Mouse (Mus musculus) frontal cortex, postnatal 10 days (tissue): Measurements from ENCODE around the gene Stx8.

Experiments
- DNase-seq, 2 experiments: peaks; one replicate each; pipeline ENCODE4 v3.0.0; 2022; ENCODE audit warnings: low spot score in 2 of 2, mixed read lengths in 1 of 2

Stx8 gene

GRCm38 (mm10) chr11:68083562-68083961, 117.6 kb downstream of the Stx8 start:
- no peak for DNase-seq

GRCm38 (mm10) chr11:68086221-68086620, 120.2 kb downstream of the Stx8 start:
- DNase-seq = no peak

DNA sequence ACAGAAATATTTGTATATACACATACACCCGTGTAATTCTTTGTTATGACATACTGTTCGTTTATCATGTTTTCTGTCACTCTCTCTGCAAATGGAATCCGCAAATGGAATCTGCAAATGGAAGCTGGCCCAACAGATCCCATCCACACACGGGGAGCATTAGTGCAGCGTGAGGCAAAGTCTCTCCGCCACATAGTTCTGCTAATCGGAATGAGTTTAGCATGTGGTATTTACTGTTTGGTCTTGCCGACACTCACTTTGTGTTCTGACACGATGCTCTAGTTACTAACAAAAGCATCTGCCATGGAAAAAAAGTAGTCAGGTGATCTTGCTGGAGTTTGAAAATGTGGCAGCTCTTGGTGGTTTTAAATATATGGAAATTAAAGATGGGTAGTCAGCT, 123.4 kb downstream of the Stx8 start:
- no peak for DNase-seq

GRCm38 (mm10) chr11:68089885-68090592, 124.0 kb downstream of the Stx8 start:
- no peak for DNase-seq

GRCm38 (mm10) chr11:68091975-68092759, 126.2 kb downstream of the Stx8 start:
- no peak for DNase-seq

DNA sequence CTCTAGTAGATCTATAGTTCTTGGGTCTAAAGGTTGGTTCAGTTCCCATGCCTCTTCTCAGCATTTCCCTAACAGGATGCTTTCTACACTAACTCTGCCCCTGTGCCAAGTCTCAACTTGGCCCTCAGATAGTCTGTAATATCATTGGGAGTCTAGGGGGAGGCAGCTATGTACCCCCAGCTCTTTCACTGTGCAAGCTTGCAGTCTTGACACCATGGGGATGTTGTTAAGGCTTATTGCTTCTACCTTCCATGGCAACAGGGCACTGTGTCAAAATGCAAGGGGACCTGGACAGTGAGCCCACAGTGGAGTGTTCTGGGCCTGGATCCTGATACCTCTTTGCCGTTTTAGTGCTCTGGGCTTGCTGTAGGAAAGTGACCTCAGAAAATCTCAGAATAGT, 135.6 kb downstream of the Stx8 start:
- no peak for DNase-seq

- no peak for DNase-seq
Measured at GRCm38 (mm10) chr11:68103480-68103879, 137.5 kb downstream of the Stx8 start.

DNA sequence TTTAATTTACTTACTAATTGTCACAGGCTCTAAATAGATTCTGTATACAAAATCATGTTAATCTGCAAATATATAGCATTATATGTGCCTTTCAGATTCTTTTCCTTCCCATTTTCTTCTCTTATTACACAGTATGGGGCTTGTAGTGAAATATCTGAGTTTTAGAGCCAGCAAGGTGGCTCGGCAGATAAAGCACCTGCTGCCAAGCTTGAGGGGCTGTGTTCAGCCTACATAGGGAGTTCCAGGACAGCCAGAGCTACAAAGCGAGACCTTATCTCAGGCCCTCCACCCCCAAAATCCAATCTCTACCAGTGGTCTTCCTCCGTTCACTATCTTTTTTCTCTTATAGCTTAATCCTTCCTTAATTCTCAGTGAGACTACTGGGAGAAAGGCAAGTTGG, 140.1 kb downstream of the Stx8 start:
- no peak for DNase-seq

GRCm38 (mm10) chr11:68113454-68114100, 147.6 kb downstream of the Stx8 start:
- no peak for DNase-seq

DNA sequence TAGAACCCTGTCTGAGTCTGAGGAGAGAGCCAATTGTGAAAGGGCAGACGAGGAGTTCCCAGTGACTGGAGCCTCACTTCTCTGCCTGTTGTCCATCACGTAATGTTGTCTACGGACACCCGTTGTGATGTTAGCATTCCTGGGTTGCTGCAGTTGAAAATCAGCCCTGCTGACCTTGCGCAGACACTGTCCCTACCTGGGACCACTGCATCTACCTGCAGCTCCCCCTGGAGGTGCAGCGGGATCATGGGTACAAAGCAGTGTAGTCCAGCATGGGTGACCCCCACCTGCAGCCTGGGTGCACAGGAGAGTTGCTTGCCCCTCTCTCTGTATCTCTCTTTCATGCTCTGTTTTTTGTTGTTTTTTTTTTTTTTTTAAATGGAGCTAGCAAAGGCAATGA, 148.2 kb downstream of the Stx8 start:
- no peak for DNase-seq

GRCm38 (mm10) chr11:68116157-68116556, 150.2 kb downstream of the Stx8 start:
- DNase-seq = no peak

DNA sequence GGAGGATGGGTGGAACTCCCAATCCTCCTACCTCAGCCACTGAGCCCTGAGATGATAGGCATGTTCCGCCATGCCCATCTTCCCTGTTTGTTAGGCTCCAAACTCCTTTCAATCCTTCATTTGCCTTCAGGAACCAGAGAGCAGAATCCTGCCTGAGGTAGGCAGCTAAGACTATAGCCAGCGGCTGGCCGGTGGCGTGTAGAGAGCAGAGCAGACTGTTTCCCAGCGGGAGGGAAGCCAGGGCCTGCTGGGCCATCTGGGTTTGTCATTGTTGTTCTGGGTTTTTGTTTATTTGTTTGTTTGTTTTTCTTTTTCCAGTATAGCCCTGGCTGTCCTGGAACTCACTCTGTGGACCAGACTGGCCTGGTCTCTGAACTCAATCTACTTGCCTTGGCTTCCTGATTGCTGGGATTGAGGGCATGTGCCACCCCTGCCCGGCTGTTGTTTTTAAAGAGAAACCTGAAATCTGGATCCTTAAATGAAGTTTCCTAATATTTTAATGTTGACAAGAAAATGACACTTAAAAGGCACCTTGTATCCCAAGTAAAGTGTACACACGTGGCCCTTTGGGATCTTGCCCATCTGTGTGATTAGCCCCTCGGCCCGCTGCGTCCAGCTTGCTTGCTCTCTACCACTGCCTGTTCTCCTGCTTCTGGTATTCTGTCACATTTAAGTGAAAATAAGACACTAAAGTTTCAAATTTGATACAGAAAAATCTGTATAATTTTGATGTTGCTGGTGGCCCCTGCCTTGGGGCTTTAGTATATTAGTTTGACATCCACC, 152.1 kb downstream of the Stx8 start:
- DNase-seq = no peak

DNA sequence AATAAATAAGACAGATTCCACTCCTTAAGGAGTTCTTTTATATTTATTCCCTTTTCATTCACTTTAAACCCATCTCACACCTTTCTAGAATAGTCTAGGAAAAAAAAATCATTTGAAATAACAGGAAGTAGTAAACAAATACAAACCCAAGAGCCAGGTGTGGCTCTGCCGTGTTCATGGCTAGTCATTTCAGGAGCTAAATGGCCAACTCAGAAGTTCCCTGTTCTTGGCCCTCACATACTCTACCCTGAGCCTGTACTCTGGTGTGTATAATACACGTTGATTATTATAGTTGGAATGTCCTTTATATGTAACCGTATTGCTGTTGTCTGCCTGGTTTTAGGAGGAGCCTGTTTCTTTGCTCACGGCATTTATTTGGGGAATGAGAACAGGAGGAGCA, 152.7 kb downstream of the Stx8 start:
- DNase-seq = no peak

DNA sequence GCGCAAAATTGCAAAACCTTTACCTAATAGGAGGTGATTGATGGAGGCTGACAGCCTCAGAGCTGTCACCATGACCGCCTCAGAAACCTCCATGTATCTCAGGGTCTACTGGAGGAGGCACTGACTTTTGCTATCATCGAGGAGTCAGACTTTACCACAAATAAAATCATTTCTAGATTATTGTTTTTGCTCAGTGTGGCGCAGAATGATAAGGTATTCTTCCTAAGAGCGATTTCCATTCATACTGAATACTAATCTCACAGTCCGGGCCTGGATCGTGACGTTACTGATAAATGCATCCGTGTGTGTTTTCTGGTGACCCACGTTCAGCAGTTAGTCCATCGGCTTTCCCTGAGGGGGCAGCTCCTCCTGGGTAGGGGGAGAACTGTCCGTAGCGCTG, 153.1 kb downstream of the Stx8 start:
- DNase-seq = no peak

DNA sequence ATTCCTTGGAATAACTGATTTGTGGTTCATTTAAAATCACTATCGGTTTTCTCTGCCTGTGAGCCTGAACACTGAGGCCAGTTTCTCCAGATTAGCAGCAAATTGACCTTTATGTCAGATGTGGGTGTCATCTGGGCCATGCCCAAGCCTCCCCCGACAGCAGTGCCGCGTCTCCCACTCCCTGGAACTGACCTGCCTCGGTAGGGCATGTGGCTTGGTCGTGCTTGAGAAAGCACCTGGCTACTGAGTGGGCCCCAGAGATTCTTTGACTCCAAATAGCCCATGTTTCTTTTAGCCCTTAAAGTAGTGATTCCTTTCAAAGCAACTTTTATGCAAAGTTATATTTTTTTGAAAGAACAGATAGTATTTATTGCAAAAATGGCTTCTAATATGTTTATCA, 155.3 kb downstream of the Stx8 start:
- no peak for DNase-seq

DNA sequence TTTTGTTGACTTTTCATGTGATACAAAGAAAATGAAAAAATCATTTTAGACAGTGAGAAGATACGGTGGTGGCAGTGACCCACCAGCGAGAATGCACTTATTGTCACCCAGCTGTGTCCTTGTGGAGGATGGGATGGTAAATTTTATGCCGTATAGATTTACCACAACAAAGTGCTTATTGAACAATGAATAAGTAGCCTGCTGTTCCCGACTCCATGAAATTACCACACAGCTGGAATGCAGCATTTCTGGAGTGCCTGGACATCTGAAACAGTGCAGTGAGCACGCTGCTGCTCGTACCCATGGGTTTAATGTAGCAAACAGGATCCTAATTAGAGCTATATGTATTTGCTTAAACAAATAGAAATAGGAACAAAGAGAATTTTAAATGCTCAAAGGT, 155.7 kb downstream of the Stx8 start:
- no peak for DNase-seq

- no peak for DNase-seq
Measured at GRCm38 (mm10) chr11:68126071-68126470, 160.1 kb downstream of the Stx8 start.

- DNase-seq = no peak
Measured at GRCm38 (mm10) chr11:68134494-68134893, 168.5 kb downstream of the Stx8 start.

DNA sequence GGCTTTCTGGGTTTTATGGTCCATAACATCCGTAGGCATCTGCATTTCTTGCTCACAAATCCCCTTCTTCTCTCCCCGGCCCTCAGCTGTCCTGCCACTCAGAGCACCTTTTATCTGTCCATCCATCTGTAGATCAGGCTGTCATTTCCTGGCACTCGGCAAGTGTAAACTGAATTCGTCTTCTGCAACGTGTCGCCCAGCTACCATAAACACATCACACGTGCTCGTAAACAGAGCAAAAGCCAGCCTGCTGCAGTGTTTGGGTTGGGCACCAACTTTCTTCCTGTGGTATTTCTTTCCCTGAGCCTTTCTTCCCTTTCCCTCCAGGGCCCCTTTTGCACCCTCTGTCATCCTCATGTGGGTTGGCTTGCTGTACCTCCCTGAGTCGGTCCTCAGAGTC, 169.4 kb downstream of the Stx8 start:
- DNase-seq = no peak

- DNase-seq = no peak
Measured at GRCm38 (mm10) chr11:68136687-68137086, 170.7 kb downstream of the Stx8 start.

- DNase-seq = no peak
Measured at GRCm38 (mm10) chr11:68142296-68142695, 176.3 kb downstream of the Stx8 start.
